Mouse (Mus musculus) left cerebral cortex, postnatal 36 days (tissue): Measurements from ENCODE around the gene Adamts4. TPM values are rescaled to one million over a fixed set of nuclear protein-coding genes. Genes with fewer than 3 reads are reported as not detected.

Experiments
- DNase-seq, 2 experiments: peaks; one replicate each; pipeline ENCODE4 v3.0.0; 2021 to 2022; ENCODE audit warnings: low spot score in 2 of 2, mixed read lengths in 1 of 2
- intact Hi-C: fragments of 180-260 bp; cut with DNase I; formaldehyde crosslinking; loops from one replicate; pipeline ENCODE4 v1.15.1; 2025
- total RNA-seq, 2 experiments: library from RNA; stranded (reverse); gene quantifications; 2 replicates each; pipeline ENCODE4 v1.2.3; 2021

Gene Adamts4
- total RNA-seq, 2 experiments from 2014 or later: 11.1 to 16.4 TPM

DNA sequence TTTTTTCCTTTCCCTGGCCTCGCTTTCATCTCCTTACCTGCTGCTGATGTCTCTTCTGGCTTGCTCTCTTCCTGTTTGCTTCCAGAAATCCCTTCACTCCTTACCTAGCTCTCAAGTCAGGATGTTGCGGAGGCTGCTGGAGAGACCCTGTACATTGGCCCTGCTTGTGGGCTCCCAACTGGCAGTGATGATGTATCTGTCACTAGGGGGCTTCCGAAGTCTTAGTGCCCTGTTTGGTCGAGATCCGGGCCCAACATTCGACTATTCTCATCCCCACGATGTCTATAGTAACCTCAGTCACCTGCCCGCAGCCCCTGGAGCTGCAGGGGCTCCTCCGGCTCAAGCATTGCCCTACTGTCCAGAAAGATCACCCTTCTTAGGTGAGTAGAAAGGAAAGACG lies 21.4 kb downstream of the Adamts4 start:
- DNase-seq: no peak
- intact Hi-C loops: loop anchor here (2.0 kb wide), 1 partner anchor 15 kb away; the partner anchor contains the start of gene Usp21

GRCm38 (mm10) chr1:171272086-171272485 lies 21.9 kb downstream of the Adamts4 start:
- no peak for DNase-seq
- intact Hi-C loops: no loop called here

- no peak for DNase-seq
- intact Hi-C loops: no loop called here
These were observed 23.9 kb downstream of the Adamts4 start for GRCm38 (mm10) chr1:171274171-171274570.

DNA sequence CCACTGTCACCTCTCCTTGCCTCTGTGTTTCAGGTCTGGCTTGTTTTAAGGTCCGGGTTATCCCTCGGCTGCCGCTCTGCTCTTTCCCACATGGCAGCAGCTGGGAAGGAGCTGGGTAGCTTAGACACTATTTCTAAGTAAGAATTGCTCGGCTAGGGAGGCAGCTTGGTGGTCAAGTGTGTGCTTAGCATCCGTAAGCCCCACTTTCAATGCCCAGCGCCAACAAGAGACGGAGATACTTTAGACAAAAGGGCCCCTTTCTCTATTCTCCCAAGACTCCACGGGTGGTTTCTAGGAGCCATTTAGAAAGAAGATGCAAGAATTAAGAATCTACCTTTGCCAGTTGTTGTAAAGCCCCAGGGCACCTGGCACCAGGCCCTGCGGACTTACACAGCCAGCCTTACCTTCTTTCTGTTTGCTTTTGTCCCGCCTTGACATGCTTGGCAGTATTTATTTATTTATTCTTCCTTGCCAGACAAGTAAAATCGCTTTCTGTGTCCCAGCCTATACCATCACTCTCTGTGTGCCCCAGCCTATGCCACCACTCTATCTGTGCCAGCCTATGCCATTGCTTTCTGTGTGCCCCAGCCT lies 25.0 kb downstream of the Adamts4 start:
- intact Hi-C loops: no loop called here
- DNase-seq: no peak

GRCm38 (mm10) chr1:171276110-171276748 lies 26.0 kb downstream of the Adamts4 start:
- intact Hi-C loops: no loop called here
- no peak for DNase-seq

DNA sequence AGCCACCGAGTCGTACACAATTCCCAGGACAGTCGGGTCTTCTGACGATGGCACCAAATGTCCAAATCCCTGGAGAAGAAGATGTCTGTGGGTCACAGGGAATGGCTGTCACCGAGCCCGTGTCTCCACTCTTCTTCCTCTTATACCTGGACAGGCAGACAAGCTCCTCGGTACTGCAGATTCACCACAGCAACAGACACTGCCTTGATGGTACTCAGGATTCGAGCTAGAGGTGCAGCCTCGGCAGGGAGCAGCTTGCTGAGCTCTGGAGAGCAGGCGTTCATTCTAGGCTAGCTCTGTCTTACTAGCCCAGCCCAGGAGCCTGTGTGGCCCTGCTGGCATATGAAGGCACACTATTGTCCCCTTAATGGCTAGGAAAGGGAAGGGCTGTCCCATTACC lies 27.5 kb downstream of the Adamts4 start:
- DNase-seq: no peak
- intact Hi-C loops: no loop called here

DNA sequence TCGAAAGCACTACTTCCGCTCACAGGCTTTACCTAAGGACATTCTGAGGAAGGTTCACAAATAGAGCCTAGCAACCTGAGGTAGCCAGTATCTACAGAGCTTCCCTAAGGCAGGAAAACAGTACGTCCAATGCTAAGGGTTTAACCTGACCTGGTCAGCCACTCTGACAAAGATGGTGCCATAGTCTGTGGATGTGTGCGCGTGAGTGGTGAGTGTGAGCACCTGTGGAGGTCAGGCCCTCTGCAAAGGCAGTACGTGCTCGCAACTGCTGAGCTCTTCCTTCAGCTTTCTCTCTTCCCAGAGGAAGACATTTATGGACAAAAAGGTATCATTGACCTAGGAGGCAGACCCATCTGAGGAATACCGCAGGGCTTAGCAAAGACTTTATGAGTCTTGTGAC lies 28.2 kb downstream of the Adamts4 start:
- intact Hi-C loops: no loop called here
- DNase-seq: peak in 1 of 2 experiments; percentile 2

DNA sequence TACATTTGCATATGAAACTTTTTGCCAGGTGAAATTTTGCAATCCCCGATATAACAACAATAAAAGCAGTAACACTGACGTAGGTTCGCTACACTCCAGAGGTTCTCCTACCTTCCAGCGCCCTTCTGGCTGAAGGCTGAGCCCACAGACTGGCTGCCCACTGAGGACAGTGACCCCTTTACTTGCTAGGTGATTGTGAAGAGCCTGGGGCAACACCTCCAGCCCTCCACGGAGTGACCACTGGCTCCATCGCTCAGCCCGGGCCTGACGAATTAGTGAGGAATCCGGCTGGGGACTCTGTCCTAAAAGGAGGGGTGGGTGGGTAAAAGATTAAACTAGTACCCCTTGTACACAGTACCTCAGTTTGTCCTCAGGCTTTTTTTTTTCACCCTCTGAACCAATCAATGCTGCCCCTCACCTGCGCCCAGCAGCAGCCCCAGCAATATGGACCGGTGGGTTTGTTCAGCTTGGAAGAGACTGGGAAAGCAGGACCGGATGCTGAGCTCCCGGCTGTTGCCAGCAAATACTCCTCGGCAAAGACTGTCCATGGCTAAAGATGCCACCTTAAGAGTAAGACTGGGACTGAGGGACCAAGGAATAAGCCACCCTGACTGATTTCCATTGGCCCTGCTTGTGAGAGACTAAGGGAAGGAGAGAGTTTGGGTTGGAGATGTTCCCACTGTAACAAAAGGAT lies 28.9 kb downstream of the Adamts4 start:
- DNase-seq: peak in 1 of 2 experiments; percentile 2
- intact Hi-C loops: no loop called here

DNA sequence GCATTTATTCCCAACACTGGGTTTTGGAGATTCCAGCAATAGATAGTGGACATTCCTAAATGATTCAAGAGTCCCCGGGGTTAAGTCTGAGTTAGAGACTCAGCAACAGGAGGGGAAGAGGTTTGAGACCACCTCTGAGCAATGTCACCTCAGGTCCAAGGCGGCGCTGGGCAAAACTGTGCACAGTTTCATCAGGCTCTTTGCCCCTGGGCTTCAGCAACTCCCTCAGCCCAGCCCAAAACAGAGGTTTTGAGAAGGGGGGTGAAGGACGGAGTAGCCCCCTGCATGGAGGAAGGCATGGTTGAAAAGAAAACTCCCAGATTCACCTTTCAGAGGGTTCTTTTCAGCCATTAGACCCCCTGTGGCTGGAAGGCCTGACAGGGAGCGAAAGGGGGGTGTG lies 29.5 kb downstream of the Adamts4 start:
- intact Hi-C loops: no loop called here
- DNase-seq: peak in 1 of 2 experiments; percentile 2

DNA sequence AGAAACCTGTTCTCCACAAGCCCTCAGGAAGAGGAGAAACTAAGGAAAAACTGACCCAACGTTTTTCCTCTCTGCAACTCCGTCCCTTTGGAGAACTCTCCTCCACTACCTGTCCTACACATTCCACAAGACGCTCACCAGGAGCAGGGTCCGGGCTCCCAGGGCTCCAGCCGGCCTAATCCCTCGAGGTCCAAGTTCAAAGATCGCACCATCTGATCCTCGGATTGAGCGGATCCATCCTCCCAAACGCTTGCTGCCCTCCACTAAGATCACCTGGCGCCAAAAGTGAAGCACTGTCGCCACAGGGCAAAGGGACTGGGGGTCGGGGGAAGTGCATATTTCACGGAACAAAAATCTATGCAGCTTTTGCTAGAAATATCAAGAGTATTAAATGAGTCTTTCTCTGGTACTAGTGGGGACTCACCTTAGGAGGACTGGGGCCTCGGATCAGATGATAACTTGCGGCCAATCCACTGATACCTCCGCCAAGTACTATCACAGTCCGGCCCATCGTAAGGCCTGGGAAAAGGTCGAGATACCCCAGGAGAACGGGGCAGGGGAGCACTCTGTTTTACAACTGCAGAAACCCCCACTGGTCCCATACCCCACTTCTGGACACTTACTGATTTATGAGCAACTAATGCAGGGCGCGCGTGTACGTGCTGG lies 30.2 kb downstream of the Adamts4 start:
- DNase-seq: peak in 1 of 2 experiments; percentile 6

GRCm38 (mm10) chr1:171280916-171281527 lies 30.8 kb downstream of the Adamts4 start, which contains the start of gene Ppox:
TSS of gene Ppox (minus strand) at chr1:171281186.
- DNase-seq: peak; percentile 91 to 94
- intact Hi-C loops: no loop called here

More for the DNA sequence above, 30.2 kb downstream of the Adamts4 start:
- intact Hi-C loops: no loop called here

GRCm38 (mm10) chr1:171281528-171281923 lies 31.3 kb downstream of the Adamts4 start:
- intact Hi-C loops: no loop called here
- DNase-seq: peak in 1 of 2 experiments; percentile 79

DNA sequence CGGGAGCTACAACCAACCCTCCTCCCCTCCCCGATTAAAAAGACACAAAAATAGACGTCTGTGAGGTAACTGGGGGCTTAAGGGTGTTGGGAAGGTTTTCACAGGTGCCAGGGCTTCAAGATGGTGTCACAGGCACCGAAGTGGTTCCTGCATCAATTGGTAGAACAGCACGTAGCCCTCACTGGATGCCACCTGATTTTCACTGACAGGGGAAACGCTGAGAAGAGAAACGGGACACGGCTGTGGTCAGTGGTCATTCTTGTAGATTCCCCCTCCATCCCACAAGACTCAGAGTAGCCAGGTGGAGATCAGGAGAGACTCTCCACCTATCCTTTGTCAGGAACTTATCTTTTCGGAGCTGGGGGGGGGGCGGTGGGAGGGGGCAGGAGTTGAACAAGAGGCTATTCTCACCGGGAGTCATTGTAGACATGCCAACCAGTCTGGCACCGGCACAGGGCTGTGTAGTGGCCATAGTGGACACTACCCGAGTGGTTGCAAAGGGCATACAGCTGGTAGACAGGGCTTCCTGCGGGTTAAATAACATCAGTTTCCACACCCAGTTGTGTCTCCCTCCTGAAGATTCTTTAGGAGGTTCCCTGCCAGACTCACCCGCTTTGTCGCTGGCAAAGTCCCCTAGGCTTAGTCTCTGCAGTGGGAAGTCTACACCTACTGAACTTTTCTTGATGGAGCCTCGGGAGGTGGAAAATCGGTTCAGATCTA lies 32.0 kb downstream of the Adamts4 start:
- peak in 1 of 2 experiments; percentile 2 for DNase-seq
- intact Hi-C loops: no loop called here

DNA sequence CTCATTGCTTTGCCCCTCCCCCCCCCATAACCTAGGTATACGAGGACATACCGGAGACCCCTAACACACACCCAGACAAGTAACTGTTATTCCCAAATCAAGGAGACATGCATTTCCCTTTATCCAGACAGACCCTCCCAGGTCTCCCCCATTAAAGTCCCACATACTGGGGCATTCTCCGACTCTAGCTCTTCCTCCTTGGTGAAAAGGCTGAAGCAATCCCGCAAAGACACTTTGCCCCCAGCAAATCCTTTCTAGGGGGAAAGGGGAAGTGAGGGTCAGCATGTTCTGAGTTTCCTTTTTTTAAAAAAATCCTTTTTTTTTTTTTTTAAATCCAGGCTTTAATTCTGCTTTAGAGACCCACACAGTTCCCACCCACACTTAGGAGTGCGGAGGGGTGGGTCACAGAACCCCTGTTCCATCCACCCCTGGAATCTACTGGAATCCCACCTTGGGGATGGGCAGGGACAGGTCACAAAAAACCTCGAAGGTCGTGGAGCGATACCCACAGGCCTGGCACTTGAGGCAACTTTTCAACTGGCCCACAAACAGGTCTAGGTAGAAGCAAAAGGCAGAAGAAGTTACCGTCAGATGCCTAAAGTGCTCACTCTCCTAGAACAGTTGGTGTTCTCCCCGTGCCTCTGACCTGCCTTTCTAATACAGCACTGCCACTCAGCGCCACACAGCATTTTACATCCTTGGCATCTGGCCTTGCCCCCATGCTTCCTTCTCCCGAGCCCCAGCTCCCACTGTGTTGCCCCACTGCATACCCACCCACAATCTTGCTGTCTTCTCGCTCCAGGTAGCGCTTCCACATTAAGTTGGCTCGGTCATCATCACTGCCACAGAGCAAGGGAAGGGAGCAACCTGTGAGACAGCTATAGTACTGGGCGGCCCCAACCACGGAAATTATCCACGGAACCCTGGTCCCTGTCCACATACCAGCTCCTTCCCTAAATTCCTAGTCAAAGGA lies 33.3 kb downstream of the Adamts4 start:
- intact Hi-C loops: no loop called here
- peak in 1 of 2 experiments; percentile 3 for DNase-seq

GRCm38 (mm10) chr1:171284491-171284890 lies 34.3 kb downstream of the Adamts4 start:
- intact Hi-C loops: no loop called here
- DNase-seq: no peak

DNA sequence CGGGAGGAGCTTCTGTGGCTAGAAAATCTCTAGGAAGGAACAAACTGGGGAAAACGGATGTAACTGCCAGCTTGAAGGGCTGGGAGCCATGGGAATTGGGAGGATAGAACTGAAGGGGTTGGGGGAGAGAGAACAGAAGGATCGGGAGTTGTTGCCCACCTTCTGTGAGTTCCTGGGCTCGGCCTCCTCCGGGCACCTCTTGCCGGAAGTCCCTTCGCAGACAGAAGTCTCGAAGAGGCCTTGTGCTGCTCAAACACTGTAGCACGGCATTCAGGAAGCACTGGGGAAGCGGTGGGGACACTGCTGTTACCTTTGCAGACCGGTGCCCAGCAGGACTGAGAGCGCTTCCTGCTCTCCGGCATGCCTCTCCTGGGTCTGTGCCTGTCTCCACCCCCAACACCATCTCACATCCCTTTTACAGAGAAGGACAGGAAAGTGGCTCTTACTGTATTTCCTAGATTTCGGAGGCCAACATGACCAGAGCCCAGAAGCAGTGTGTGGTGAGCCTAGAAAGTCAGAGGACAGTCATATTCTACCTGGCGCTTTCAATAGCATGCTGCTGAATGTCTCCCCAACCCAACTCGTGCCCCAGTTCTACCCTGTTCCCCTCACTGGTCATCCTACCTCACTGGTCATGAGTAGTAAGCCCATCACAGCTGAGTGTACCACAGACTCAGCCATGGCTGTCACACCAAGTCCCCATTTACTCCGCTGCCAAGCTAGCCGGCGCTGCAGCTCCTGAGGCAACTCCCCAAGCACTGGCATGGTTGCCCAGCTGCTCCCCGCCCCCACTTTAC lies 35.1 kb downstream of the Adamts4 start:
- DNase-seq: peak in 1 of 2 experiments; percentile 6
- intact Hi-C loops: no loop called here

GRCm38 (mm10) chr1:171286517-171286916 lies 36.3 kb downstream of the Adamts4 start:
- intact Hi-C loops: loop anchor here (2.0 kb wide), 1 partner anchor 16 kb away; the partner anchor contains the start of gene B4galt3

More at GRCm38 (mm10) chr1:171286517-171286916, 36.3 kb downstream of the Adamts4 start:
- no peak for DNase-seq
